Mouse (Mus musculus) right cerebral cortex, postnatal 10 days (tissue): ENCODE measurements around the gene Csrnp3.

Source experiments
- DNase-seq, 2 experiments: peaks; one replicate each; pipeline ENCODE4 v3.0.0; 2021; ENCODE audit warnings: low spot score in 2 of 2

The Csrnp3 gene

DNA sequence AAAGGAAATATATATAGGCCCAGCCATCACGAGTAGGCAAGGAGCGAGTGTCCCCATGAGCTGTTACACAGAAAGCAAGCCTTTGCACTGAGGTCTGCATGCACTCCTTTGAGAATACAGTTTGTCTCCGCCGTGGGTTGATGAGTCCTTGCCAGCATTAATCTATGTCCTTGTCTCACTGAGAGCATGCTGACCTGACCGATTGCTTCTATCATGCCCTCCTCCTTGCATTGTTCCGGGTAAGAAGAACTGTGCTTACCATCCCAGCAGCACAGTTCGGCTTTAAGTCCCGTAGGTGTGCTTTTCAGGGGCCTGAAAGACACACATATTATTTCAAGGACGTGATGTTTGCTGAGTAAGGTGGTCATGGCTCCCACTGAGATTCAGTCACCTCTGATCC is 173.1 kb downstream of the Csrnp3 start:
- DNase-seq = no peak

DNA sequence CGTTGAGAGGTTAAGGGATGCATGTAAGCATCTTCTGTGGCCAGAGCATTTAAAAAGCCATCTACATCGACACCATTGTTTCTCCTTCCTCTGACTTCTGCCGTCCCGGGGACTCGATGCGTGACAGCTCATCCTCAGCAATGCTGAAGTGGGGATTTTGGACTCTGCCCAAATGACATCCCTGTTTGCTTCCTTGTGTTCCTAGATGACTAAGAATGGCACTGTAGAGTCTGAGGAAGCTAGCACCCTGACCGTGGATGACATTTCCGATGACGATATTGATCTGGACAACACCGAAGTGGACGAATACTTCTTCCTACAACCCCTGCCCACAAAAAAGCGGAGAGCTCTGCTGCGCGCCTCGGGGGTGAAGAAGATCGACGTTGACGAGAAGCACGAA is 173.7 kb downstream of the Csrnp3 start:
- no peak for DNase-seq

DNA sequence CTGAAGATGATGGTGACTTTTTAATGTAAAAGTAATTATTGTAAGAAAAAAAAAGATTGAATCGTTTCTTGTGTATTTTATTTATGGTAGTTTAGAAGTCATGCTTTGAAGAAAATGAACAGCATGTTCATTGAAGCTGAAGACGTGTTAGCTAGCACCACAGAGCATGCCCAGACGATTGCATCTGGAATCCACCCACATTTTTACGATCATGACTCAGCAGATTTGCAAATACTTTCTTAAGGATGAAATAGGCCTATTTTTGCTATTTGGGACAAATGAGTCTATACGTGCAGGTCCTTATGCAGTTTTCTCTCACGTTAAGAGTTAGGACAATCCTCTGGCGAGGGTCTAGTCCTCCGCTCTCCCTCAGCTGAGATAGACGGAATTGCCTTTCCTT is 177.9 kb downstream of the Csrnp3 start:
- no peak for DNase-seq

DNA sequence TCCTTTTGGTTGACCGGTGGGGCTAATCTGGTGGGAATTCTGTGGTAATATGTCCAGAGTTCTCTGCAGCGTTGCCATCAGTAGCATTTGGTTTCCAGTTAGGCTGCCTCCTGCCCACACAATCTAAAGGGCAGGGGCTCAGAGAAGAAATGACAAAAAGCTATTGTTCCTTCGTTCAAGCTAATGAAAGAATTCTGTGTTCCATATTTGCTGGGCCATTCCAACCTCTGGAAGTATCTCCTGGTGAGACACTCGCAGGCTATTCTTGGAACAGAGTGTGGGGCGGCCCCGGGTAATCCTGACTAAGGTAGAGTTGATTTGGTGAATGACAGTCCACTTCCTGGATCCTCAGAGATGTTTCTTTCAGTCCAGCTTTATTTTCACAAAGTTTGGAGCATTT is 179.3 kb downstream of the Csrnp3 start:
- no peak for DNase-seq

DNA sequence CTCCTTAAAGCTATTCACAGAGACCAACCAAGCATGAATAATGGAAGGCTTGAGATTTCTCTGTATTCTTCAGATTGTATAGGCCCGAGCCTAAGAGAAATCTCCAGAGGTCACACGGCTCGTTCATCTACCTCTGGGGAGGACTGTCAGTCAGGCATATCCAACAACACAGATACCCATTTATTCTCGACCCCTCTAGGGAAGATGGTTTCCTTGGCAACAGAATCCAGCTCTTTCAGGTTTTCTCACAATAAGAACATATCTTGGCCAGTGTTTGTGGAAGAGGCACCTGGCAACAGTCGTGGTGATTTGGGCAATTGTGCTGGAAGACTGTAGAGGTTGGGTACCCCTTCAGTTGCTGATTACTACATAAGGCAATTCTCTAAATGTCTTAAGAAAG is 183.2 kb downstream of the Csrnp3 start:
- DNase-seq = no peak

DNA sequence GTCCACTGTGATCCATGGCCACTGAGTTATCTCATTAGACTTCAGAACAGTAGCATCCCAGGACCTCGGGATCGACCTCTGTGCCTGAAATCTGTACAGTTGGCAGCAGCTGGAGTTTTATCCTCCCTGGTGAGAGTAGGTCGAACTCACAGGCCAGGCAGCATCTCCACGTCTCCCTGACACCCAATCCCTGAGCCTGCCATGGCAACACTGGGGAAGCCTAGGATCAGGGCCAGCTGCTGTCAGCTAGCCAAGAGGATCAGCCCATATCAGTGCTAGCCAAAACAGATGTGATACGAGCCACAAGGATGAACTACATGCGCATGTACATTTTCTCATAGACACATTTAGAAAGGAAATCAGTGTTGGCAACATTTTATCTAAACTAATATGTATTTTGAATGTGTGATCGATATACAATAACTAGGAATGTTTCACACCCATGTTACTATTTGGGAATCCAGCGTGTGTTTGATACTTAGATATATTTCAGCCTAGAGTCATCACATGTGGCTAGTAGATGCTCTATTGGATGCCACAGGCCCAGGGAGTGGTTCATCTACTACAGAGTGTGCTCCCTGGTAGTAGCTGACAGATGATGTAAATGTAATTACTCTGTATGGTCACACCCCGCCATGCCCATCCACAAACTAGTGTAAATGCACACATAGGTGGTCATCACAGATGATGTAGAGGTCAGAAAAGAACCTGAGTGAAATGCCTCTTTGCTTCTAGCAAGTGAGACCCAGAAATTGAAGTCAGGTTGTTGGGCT is 189.5 kb downstream of the Csrnp3 start:
- peak; percentile 74 to 78 for DNase-seq

DNA sequence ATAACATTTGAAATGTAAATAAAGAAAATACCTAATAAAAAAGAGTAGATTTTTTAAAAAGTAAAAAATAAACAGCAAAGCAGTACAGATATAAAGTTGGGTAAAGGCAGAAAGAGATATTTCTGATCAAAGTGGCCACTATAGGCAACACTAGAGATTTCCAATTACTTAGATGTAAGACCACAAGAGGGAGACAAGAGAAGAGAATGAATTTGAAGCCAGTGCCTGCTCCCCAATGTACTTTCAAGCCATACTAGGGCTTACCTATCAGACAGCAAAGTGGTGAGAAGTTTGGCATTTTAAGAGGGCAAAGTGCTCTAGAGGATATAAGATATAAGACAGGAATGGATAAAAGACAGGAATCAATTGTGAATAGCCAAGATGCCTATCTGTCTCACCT is 195.0 kb downstream of the Csrnp3 start:
- no peak for DNase-seq

DNA sequence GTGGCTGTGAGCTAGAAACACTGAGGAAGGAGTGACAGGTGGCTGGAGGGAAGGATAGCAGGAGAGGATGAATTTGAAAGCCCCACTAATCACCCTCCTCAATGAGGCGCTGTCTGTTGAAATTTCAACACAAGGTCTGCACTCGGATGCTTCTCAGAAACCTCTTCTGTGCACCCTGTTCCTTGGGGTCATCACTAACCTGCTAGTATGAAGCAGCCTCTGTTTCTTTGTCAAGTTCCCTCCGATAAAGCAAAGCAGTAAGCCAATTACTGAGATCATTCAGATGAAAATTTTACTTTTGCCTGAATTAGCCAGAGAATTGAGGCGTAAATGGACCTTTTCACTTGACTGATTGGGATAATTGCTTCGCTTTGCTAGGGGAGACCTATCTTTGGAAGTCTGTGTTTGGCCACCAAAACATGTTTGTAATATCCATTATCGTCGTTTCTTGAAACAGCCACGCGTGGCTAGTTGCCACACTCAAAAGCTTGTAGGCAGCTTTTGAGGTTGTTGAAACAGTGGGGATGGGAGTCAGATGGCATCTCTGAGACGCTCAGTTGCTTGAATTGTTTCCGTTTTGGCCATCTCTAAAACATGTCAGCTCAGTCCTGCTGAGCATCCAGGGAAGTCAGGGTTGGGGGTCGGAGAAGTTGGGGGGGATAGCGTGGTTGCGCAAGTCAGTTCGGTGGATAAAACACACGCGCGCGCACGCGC is 195.8 kb downstream of the Csrnp3 start:
- DNase-seq = no peak

DNA sequence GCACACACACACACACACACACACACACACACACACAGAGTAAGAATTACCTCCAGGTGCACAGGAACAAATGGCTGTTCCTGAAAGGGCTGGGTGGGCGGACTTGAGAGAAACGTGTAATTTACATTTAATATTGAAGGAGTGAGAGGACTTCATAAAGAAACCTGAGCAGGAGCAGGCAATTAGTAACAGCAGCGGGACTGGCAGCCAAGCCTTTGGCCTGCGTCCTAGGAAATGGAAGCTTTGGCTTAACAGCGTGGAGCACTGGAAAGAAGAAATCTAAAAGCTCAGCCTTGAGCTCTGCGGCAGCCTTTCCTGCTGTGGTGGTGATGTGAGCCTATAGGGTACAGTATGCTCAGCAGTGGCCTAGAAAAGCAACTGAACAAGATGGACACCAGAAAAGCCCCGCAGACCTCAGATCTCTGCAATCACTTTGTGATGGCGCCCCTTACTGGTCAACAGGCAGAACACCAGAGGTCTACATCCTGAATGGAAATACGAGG is 196.4 kb downstream of the Csrnp3 start:
- DNase-seq = peak; percentile 74 to 81

DNA sequence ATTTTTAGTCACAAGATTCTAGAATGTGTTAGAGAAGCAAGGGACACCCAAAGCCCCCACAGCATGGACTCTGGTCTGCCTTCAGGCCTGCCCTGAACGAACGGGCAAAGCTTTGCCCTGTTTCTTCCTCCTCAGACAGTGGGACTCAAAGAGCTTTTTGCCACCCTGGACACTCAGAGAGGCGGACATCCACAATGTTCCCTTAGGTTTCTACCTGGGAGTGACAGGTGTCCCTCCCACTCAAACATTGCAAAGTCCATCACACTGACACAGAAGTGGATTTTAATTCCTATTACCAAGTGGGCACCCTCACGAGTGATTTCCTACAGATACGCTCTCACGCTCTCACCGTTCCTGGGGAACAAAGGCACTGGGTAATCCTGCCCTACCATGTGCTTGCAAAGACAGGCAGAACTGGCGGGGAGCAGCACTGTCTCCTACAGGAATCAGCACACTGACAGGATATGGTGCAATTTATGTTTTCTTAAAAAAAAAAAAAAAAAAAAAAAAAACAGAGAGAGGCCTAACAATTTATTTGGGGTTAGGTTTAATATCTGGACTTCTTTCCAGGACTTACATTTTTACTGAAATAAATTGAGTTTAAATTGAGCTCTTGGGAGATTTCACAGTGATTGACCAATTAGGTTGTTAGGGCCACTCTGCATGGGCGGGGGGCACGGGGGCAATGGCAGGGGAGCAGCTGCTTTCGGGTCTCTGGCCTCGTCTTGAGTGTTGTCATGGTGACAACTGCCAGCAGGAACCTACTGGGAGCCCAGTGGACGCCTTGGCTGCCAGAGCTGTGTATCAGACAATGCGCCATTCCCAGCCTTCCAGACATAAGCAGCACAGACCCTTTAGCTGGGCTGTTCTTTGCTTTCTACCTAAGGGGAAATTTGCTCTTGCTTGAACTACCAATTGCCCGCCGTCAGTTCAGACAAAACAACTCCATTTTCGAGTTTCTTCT is 198.2 kb downstream of the Csrnp3 start:
- peak in 1 of 2 experiments; percentile 51 for DNase-seq

DNA sequence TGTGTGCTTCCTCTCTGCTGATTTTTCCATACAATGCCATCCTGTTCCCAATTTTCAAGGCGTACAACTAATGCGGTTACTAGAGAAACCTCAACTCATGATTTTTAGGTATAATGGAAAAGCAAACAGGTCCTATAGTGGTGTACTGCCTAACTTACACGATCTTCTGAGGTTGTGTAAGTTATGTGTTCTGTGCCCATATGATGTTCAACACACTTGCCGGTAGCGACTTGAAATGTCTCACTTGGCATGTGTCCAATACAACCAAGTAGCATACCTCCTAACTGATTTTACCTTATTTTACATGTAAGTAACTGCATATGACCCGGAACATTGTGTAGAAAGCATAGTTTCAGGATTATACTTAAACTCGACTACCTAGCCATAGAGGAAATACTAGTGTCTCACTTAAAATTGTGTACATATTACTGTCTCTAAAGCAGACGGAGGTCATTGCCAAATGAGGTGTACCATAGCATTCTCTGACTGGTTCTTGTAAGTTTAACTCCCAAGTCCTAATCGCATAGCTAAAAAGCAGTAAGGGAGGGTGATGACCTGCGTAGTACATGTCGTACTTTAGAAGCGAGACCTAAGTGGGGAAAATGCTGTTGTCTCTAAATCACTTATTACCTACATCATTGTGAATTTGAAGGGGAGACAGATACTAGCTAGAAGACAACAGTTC is 199.0 kb downstream of the Csrnp3 start:
- no peak for DNase-seq

DNA sequence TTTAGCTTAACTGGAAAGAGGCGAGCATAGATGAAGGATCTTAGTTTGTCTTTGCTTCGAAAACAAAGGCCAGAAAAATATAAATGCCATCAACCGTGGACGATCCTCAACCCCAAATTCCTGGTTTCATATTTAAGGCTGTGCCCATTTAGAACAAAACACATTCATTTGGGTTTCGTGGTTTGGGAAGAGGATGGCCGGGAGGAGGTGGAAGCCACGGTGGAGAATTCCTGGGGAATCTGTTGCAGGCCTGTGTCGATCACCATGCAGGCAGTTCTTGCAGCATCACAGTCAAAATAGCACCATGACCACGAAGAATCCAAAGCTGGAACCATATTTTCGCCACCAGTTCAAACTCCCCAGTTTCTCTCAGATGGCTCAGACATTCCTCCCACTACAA is 217.7 kb downstream of the Csrnp3 start:
- DNase-seq = no peak

DNA sequence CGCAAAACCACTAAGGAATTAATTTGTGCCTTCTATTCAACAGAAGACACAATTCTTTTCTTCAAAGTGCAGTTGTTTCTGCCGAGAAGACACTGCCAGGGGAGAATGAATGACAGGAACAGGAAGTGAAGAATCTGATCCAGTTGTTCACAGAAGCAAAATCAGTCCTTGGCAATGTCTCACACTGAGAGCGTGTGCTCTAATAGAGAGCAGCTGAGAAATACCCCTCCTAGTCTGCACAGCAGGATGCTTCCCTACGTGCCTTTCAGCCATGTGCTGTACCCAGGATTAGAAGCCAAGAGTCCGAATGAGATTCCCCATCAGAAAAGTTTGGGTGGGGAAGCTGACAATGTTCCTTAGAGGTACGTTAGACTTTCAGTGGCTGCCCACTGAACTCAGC is 223.9 kb downstream of the Csrnp3 start:
- DNase-seq = no peak

DNA sequence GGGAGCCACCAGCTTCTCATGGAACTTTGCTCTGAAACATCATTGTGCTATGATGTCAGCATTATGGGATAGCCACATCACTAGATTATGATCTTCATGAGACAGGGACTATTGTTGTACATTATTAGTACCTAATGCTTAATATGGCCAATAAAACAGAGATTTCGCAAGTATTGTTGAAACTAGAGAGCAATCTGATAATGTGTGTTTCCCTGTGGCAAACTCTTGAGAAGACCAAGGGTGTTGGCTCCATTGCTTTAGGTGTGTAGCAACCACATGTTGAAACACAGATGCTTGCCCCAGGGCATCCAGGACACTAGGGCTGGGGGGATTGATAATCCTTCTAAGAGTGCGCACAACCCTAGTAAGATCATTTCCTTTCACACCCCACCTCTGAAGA is 235.2 kb downstream of the Csrnp3 start:
- no peak for DNase-seq
